Mouse (Mus musculus) forelimb bud, embryonic 11.5 days (tissue): ENCODE results near the gene Mttp.

Experiments used
- DNase-seq: peaks from one replicate; pipeline ENCODE4 v3.0.0-alpha.2; 2012; ENCODE audit warnings: low read depth, low spot score

The Mttp gene

GRCm38 (mm10) chr3:138053969-138054368 is 90.8 kb downstream of the Mttp start:
- no peak for DNase-seq

GRCm38 (mm10) chr3:138051431-138051830 is 93.3 kb downstream of the Mttp start:
- DNase-seq, result no peak

GRCm38 (mm10) chr3:138050772-138051171 is 94.0 kb downstream of the Mttp start:
- DNase-seq, result no peak

- no peak for DNase-seq
Observed at GRCm38 (mm10) chr3:138049555-138049954, 95.2 kb downstream of the Mttp start.

- DNase-seq, result no peak
Observed at GRCm38 (mm10) chr3:138043316-138043715, 101.5 kb downstream of the Mttp start.

GRCm38 (mm10) chr3:138041591-138042301 is 103.0 kb downstream of the Mttp start:
- no peak for DNase-seq

GRCm38 (mm10) chr3:138040938-138041337 is 103.8 kb downstream of the Mttp start:
- no peak for DNase-seq
